Mouse (Mus musculus): Measurements from ENCODE around the gene Ms4a12. TPM values are rescaled to one million over a fixed set of nuclear protein-coding genes. Genes with fewer than 3 reads are reported as not detected.
"Not testable (repeated sequence)": the region's sequence is repeated elsewhere in the genome, so short reads cannot be mapped to it uniquely, and the experiment has no call there.

The Ms4a12 gene
- not detected for total RNA-seq (2021)
- long read RNA-seq, experiment 1, result 0 reads
- long read RNA-seq, experiment 2, result 0 reads

- DNase-seq (ENCODE audit: low spot score in 2 of 2), result no peak
These were observed at the start of gene Ms4a12 for GRCm38 (mm10) chr19:11232348-11232747. TSS of gene Ms4a12 (minus strand) at chr19:11232448.

- no peak for DNase-seq (ENCODE audit: low spot score in 2 of 2)
These were observed 48.0 kb upstream of the Ms4a12 start for GRCm38 (mm10) chr19:11280223-11280622.

- DNase-seq (ENCODE audit: low spot score in 2 of 2), result no peak
These were observed 44.2 kb upstream of the Ms4a12 start for GRCm38 (mm10) chr19:11276431-11276830.

- no peak for DNase-seq (ENCODE audit: low spot score in 2 of 2)
These were observed 34.7 kb upstream of the Ms4a12 start for GRCm38 (mm10) chr19:11266956-11267355.

GRCm38 (mm10) chr19:11266052-11266845 lies 34.0 kb upstream of the Ms4a12 start, which contains the start of gene Ms4a1:
TSS of gene Ms4a1 (minus strand) at chr19:11266241.
- DNase-seq (ENCODE audit: low spot score in 2 of 2), result no peak

- DNase-seq (ENCODE audit: low spot score in 2 of 2), result no peak
These were observed 32.4 kb upstream of the Ms4a12 start for GRCm38 (mm10) chr19:11264602-11265185.

- DNase-seq (ENCODE audit: low spot score in 2 of 2), result no peak
These were observed 31.3 kb upstream of the Ms4a12 start for GRCm38 (mm10) chr19:11263549-11263948.

- DNase-seq (ENCODE audit: low spot score in 2 of 2), result not testable (repeated sequence)
These were observed 30.7 kb upstream of the Ms4a12 start for GRCm38 (mm10) chr19:11262932-11263331.

GRCm38 (mm10) chr19:11261522-11261921 lies 29.3 kb upstream of the Ms4a12 start:
- no peak for DNase-seq (ENCODE audit: low spot score in 2 of 2)

GRCm38 (mm10) chr19:11244230-11244629 lies 12.0 kb upstream of the Ms4a12 start:
- no peak for DNase-seq (ENCODE audit: low spot score in 2 of 2)

- DNase-seq (ENCODE audit: low spot score in 2 of 2), result no peak
These were observed 10.3 kb upstream of the Ms4a12 start for GRCm38 (mm10) chr19:11242560-11242959.

GRCm38 (mm10) chr19:11235820-11236219 lies 3.6 kb upstream of the Ms4a12 start:
- DNase-seq (ENCODE audit: low spot score in 2 of 2), result no peak

- DNase-seq (ENCODE audit: low spot score in 2 of 2), result no peak
These were observed 2.9 kb upstream of the Ms4a12 start for GRCm38 (mm10) chr19:11234921-11235735.

GRCm38 (mm10) chr19:11234244-11234643 lies 2.0 kb upstream of the Ms4a12 start:
- DNase-seq (ENCODE audit: low spot score in 2 of 2), result no peak

GRCm38 (mm10) chr19:11196546-11196945 lies 35.7 kb downstream of the Ms4a12 start, which contains the start of gene Ms4a13:
TSS of gene Ms4a13 (minus strand) at chr19:11196737.
- DNase-seq (ENCODE audit: low spot score in 2 of 2), result no peak

- no peak for DNase-seq (ENCODE audit: low spot score in 2 of 2)
These were observed 39.7 kb downstream of the Ms4a12 start for GRCm38 (mm10) chr19:11192552-11192951.

- DNase-seq (ENCODE audit: low spot score in 2 of 2), result peak in 1 of 2 experiments; percentile 12
These were observed 48.1 kb downstream of the Ms4a12 start for GRCm38 (mm10) chr19:11184121-11184520.

- DNase-seq (ENCODE audit: low spot score in 2 of 2), result no peak
These were observed 54.8 kb downstream of the Ms4a12 start for GRCm38 (mm10) chr19:11177464-11177863.

- no peak for DNase-seq (ENCODE audit: low spot score in 2 of 2)
These were observed 67.1 kb downstream of the Ms4a12 start, which contains the start of gene 1700025F22Rik for GRCm38 (mm10) chr19:11165172-11165571. TSS of gene 1700025F22Rik (minus strand) at chr19:11165320.

Data from gastrocnemius, postnatal 4 days (tissue).